Mouse (Mus musculus) forebrain, embryonic 10.5 days (tissue): ENCODE measurements around the gene Pwp1. TPM values are rescaled to one million over a fixed set of nuclear protein-coding genes. Genes with fewer than 3 reads are reported as not detected.
"Not testable (repeated sequence)": the region's sequence is repeated elsewhere in the genome, so short reads cannot be mapped to it uniquely, and the experiment has no call there.

Experiments used
- DNase-seq: peaks from one replicate; pipeline ENCODE4 v3.0.0-alpha.2; 2017; ENCODE audit warnings: low spot score; ENCODE audit errors: extremely low spot score
- H3K27ac ChIP-seq: fragments of 300-500 bp; sonication (generic); 2 replicates; pipeline ENCODE4 v1.5.1; 2016; ENCODE audit warnings: mild to moderate bottlenecking
- H3K27me3 ChIP-seq: fragments of 300-500 bp; sonication (generic); 2 replicates; pipeline ENCODE4 v1.6.1; 2016; ENCODE audit warnings: mild to moderate bottlenecking; ENCODE audit not compliant: poor library complexity, severe bottlenecking
- H3K36me3 ChIP-seq: fragments of 300-500 bp; sonication (generic); replicated peaks from 2 replicates; pipeline ENCODE4 v1.6.1; 2016; ENCODE audit warnings: mild to moderate bottlenecking, moderate library complexity
- H3K4me1 ChIP-seq: fragments of 300-500 bp; sonication (generic); 2 replicates; pipeline ENCODE4 v1.6.1; 2016
- H3K4me3 ChIP-seq: fragments of 300-500 bp; sonication (generic); 2 replicates; pipeline ENCODE4 v1.5.1; 2016; ENCODE audit warnings: mild to moderate bottlenecking, moderate library complexity
- H3K9me3 ChIP-seq: fragments of 300-500 bp; sonication (generic); 2 replicates; pipeline ENCODE4 v1.6.1; 2016; ENCODE audit warnings: mild to moderate bottlenecking, moderate library complexity
- WGBS: fragments of 180-500 bp; shearing (Covaris S2); methylation state at CpG from one replicate; pipeline ENCODE4 v1.1.7; 2016; 5-methylcytosine and 5-hydroxymethylcytosine counted together
- polyA plus RNA-seq: library from polyadenylated mRNA; unstranded; fragments of >200 nt; fragmentation: Nextera tagmentation; extraction: Ambion mirVana; gene quantifications from 2 replicates; pipeline ENCODE4 v1.2.1, GENCODE M21; 2016

Pwp1 gene
- polyA plus RNA-seq: 118 and 128 TPM in 2 replicates

DNA sequence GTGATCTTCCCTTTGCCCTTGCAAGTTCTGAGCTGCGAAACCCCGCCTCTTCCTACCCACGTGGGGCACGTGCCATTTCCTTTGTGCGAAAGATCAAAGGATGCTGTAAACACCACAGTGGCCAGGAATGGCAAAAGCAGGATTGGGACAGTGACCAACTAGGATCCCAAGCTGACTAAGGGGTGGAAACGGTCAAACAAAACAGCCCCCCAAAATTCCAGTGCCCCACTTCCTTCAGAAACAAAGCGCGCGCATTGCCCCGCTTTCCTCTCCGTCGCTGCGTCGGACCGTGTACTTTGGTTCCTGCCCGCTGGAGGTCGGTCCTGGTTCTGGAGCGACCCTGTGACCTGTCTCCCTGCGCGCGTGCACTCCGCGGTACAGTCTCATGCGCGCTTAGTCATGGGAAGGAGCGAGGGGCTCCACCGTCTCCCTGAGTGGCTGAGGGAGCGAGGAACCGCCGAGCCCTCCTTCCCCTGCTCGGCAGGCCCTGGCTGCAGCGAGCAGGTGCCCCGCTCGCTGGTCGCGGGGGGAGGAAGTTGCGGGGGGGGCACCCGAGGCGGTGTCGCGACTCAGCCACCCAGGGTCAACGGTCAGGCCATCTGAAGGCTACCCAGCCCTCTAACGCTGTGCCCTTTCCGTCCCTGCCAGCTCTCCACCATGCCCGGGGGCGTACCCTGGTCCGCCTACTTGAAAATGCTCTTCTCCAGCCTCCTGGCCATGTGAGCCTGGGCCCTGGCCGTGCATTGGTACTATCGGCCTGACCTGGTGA is at the start of gene Pwp1:
Gene Pwp1 (plus strand): TSS at position 410 of the 769 bp plus-strand sequence.
- H3K9me3 ChIP-seq, H3K36me3 ChIP-seq, H3K27me3 ChIP-seq, H3K4me1 ChIP-seq: not testable (repeated sequence)
- H3K4me3 ChIP-seq: peak within 1 kb of the TSS; percentile 60
- 3% methylated on average over 47 of the region's 49 CpGs for WGBS
- peak; percentile 57 for DNase-seq
- peak within 1 kb of the TSS; percentile 90 for H3K27ac ChIP-seq

- H3K9me3 ChIP-seq, DNase-seq, H3K4me1 ChIP-seq, H3K36me3 ChIP-seq, H3K27ac ChIP-seq, H3K27me3 ChIP-seq, H3K4me3 ChIP-seq: not testable (repeated sequence)
- 98% methylated on average over 1 of the region's 3 CpGs for WGBS
These were observed 7.1 kb upstream of the Pwp1 start for GRCm38 (mm10) chr10:85822143-85822696.

DNA sequence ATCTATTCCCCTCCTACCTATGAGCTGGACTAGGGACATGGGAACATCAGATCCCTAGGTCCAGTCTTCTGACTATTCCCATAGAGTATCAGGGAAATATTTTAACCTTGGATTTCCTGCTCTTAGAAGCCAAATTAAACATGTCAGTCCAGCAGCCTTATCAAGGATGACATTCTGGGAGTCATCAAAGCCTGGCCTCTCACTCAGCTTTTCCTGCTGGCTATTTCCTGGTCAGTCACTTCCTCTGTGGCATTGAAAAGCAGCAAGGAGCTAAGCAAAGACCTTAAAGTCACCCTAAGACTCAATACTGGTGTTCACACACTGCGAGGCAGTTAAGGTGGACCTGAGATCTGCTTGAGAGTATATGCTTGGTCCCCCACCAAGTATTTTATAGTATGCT is 5.5 kb upstream of the Pwp1 start:
- 80% methylated on average over 1 of the region's 1 CpGs for WGBS
- H3K27ac ChIP-seq, H3K4me1 ChIP-seq, H3K9me3 ChIP-seq, DNase-seq, H3K36me3 ChIP-seq, H3K4me3 ChIP-seq, H3K27me3 ChIP-seq: not testable (repeated sequence)

- peak overlapping the region; percentile 60 for H3K4me3 ChIP-seq
- H3K4me1 ChIP-seq, H3K9me3 ChIP-seq, H3K27me3 ChIP-seq, DNase-seq, H3K36me3 ChIP-seq, H3K27ac ChIP-seq: not testable (repeated sequence)
- WGBS: 58% methylated on average over 5 of the region's 5 CpGs
These were observed 591 bp upstream of the Pwp1 start for GRCm38 (mm10) chr10:85828722-85829084.

- H3K4me3 ChIP-seq: no peak overlapping the region
- H3K27ac ChIP-seq: no peak overlapping the region
- no peaks in the 10 kb centered on the region for H3K9me3 ChIP-seq
- no peak for DNase-seq
- 81% methylated on average over 4 of the region's 4 CpGs for WGBS
- H3K27me3 ChIP-seq: no peaks in the 10 kb centered on the region
- H3K36me3 ChIP-seq: no peaks in the 10 kb centered on the region
- no peaks in the 10 kb centered on the region for H3K4me1 ChIP-seq
These were observed 17.0 kb downstream of the Pwp1 start for GRCm38 (mm10) chr10:85846105-85846862.

- Histone ChIP-seq H3K27ac (peak overlapping the region; percentile 90), H3K36me3 (peaks cover 32% of the 10 kb centered on the region)
These were observed 42.6 kb downstream of the Pwp1 start for GRCm38 (mm10) chr10:85871698-85872478.

GRCm38 (mm10) chr10:85872479-85872773 is 43.1 kb downstream of the Pwp1 start:
- Histone ChIP-seq H3K36me3 (peaks cover 38% of the 10 kb centered on the region), H3K4me3 (peak overlapping the region; percentile 98), H3K27ac (peak overlapping the region; percentile 90), H3K9me3 (no peaks in the 10 kb centered on the region), H3K4me1 (peaks cover 16% of the 10 kb centered on the region), H3K27me3 (no peaks in the 10 kb centered on the region)
- 6% methylated on average over 5 of the region's 5 CpGs for WGBS
- no peak for DNase-seq

More at GRCm38 (mm10) chr10:85871698-85872478, 42.6 kb downstream of the Pwp1 start:
- peak; percentile 91 for DNase-seq
- H3K27me3 ChIP-seq: no peaks in the 10 kb centered on the region
- under 1% methylated on average over 55 of the region's 55 CpGs for WGBS
- peaks cover 16% of the 10 kb centered on the region for H3K4me1 ChIP-seq
- H3K9me3 ChIP-seq: no peaks in the 10 kb centered on the region
- H3K4me3 ChIP-seq: peak overlapping the region; percentile 98

DNA sequence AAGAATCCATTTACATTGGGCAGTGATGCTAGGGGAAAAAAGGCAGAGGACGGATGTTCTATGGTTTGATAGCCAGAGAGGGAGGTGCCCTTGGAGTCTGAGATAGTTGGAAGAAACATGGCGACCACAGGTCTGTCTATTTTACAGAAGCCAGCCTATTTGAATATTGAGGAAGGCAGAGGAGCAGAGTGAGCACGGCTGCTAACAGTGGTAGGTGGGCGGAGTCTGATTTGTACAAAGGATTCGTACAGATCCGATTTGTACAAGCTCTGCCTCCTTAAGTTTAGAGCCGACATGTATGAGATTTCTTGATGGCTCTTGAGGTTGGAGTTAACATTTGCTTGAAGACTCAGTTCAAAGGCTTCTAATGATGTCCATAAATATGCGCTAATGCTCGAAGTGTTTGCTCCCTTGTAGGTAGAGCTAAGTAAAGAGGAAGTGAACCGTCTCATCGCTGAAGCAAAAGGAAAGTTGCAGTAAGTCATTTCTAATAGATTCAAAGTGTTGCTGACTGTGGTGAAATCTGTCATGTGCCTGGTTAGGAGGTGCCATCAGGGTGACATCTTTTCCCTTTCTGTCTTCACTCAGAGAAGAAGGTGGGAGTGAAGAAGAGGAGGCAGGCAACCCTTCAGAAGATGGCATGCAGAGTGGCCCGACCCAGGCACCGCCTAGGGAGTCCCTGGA is 44.7 kb downstream of the Pwp1 start:
- Histone ChIP-seq H3K9me3 (no peaks in the 10 kb centered on the region), H3K36me3 (peaks cover 53% of the 10 kb centered on the region), H3K4me1 (peaks cover 16% of the 10 kb centered on the region), H3K27me3 (no peaks in the 10 kb centered on the region), H3K4me3 (no peak overlapping the region), H3K27ac (no peak overlapping the region)
- no peak for DNase-seq
- 94% methylated on average over 13 of the region's 13 CpGs for WGBS

DNA sequence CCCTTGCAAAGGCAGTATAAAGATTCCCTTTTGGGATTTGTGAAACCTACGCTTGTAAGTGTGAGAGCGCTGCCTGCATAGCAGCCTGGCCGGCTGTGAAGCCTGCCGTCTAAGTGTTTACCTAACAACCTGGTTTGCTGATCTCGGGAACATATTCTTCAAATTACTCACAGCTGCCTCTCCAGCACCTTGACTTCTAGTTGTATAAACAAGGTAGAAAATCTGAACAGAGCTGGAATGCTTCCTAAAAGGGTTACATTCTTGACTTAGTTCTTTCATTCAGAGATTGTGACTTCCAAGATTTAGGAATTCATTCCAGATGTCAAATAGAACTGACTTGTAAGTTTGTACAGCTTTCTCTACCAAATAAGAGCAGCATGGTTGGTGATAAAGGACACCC is 46.5 kb downstream of the Pwp1 start:
- Histone ChIP-seq H3K27ac (no peak overlapping the region), H3K4me1 (peaks cover 16% of the 10 kb centered on the region), H3K4me3 (no peak overlapping the region), H3K36me3 (peaks cover 71% of the 10 kb centered on the region), H3K27me3 (no peaks in the 10 kb centered on the region), H3K9me3 (no peaks in the 10 kb centered on the region)
- 92% methylated on average over 5 of the region's 5 CpGs for WGBS
- DNase-seq: no peak

DNA sequence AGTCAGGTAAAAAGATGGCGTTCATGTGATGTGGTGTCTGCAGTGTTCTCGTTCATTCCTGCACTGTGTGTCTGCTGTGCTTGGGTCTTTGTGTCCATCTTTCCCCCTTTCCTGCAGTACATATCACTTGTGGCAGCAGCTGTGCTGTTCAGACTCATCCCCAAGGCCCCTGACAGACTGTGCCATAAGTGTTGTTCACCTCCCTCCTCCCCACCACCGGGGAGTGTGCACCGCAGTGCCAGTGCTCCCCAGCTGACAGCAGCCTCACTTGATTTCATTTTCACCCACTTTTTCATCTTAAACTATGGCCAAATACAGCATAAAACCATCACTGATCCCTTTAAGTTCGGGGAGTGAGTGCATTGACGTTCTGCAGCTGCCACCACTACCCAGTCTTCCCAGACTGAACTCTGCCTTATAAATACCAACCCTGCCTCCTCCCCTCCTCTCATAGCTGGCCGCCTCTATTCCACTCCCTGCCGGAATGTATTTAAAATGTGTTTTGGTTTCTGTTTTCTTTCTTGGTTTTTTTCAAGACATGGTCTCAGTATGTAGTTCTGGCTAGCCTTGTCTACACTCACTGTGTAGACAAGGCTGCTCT is 50.7 kb downstream of the Pwp1 start:
- H3K27ac ChIP-seq: no peak overlapping the region
- H3K9me3 ChIP-seq: no peaks in the 10 kb centered on the region
- H3K4me1 ChIP-seq: no peaks in the 10 kb centered on the region
- 94% methylated on average over 8 of the region's 8 CpGs for WGBS
- peaks cover 99% of the 10 kb centered on the region for H3K36me3 ChIP-seq
- no peak overlapping the region for H3K4me3 ChIP-seq
- DNase-seq: no peak
- no peaks in the 10 kb centered on the region for H3K27me3 ChIP-seq

- Histone ChIP-seq H3K4me3 (peak within 1 kb of the TSS; percentile 81), H3K36me3 (peaks cover 32% of the 10 kb centered on the region), H3K27ac (peak within 1 kb of the TSS; percentile 92), H3K9me3 (no peaks in the 10 kb centered on the region), H3K4me1 (peaks cover 16% of the 10 kb centered on the region), H3K27me3 (no peaks in the 10 kb centered on the region)
- WGBS: under 1% methylated on average over 90 of the region's 90 CpGs
- DNase-seq: peak; percentile 96
These were observed 87.4 kb downstream of the Pwp1 start, which contains the start of gene Prdm4 for GRCm38 (mm10) chr10:85916498-85917309. Prdm4 (minus strand) TSS chr10:85917142.
